Mouse (Mus musculus): ENCODE measurements around the gene Dmgdh.

The Dmgdh gene

DNA sequence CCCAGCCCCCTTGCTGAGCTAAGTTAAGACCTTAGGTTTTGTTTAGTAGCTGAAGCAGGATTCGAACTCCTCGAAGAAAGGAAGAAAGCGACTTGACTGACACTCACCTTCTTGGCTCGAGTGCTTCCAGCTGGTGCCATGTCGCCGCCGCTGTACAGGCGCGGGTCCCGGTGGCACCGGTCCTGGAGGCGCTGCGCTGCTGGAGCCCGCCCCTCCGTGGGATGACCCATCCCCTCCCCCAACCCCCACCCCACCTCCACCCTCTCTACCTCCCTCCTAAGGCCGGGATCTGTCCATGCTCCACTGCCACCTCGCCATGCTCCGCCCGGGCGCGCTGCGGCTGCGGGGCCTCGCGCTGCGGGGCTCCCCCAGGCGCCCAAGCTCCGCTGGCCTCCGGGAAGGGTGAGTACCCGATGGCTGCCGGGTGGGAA is at the start of gene Dmgdh, which contains the start of gene Bhmt2:
Gene Dmgdh, plus strand, starts transcription at position 303 of the 431 bp plus-strand sequence.
Gene Bhmt2, minus strand, starts transcription at position 172 of the 431 bp plus-strand sequence.
- no peaks in the 10 kb centered on the region for H3K27me3 ChIP-seq (ENCODE audit: control insufficient read depth, insufficient read depth, low read length, poor library complexity, severe bottlenecking)
- no peak for DNase-seq (ENCODE audit: low read depth, low spot score)
- H3K36me3 ChIP-seq (ENCODE audit: control insufficient read depth, insufficient read depth, low read length, poor library complexity, severe bottlenecking) = no peaks in the 10 kb centered on the region

DNA sequence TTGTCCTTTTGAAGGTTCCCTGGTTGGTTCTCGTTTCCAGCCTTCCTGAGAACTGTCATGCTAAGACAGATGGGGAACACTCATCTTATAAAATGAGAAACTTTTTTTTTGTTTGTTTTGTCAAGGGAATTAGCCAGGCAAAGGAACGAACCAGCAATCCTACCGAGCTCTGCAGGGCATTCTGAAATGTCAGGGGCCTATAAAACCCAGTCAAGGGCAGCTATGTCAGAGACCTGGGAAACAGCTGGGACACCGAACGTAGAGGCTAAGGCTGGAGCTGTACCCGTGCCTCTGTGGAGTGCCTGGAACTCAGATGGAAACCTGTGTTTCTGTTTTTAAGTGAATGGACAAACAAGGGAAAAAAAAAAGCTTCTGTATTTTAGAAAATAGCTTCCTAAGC is 45.4 kb upstream of the Dmgdh start:
- no peak for DNase-seq (ENCODE audit: low read depth, low spot score)
- Histone ChIP-seq H3K36me3 (ENCODE audit: control insufficient read depth, insufficient read depth, low read length, poor library complexity, severe bottlenecking) (no peaks in the 10 kb centered on the region), H3K27me3 (ENCODE audit: control insufficient read depth, insufficient read depth, low read length, poor library complexity, severe bottlenecking) (no peaks in the 10 kb centered on the region)

DNA sequence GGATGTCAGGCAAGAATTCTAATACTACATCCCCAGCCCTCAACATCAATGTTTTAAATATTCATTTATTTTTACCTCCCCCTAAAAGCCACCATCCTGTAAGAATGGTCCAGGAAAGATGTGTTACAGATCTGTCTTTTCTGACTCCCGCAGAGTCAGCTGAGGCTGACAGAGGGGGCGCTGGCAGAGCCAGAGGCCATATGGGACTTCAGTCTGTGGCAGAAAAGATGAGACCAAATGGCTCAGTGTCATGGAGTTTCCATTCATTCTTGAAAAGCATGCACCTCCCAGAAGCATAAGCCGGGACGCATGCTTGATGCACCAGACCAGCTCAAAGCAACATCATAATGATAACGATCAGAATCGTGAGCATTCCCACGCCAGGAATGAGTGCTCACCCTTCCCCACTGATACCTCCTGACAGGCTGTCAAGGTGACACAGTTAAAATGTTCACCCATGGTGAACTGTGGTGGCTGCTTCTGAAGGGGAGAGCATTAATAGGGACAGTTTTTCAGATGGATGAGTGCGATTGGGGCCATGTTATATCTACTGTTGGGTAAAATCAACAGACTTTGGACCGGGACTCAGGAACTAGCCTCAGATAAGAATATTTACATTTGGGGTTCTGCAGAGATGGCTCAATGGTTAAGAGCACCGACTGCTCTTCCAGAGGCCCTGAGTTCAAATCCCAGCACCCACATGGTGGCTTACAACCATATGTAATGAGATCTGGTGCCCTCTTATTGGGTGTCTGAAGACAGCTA is 43.1 kb upstream of the Dmgdh start:
- H3K36me3 ChIP-seq (ENCODE audit: control insufficient read depth, insufficient read depth, low read length, poor library complexity, severe bottlenecking) = no peaks in the 10 kb centered on the region
- H3K27me3 ChIP-seq (ENCODE audit: control insufficient read depth, insufficient read depth, low read length, poor library complexity, severe bottlenecking) = no peaks in the 10 kb centered on the region
- DNase-seq (ENCODE audit: low read depth, low spot score) = no peak

DNA sequence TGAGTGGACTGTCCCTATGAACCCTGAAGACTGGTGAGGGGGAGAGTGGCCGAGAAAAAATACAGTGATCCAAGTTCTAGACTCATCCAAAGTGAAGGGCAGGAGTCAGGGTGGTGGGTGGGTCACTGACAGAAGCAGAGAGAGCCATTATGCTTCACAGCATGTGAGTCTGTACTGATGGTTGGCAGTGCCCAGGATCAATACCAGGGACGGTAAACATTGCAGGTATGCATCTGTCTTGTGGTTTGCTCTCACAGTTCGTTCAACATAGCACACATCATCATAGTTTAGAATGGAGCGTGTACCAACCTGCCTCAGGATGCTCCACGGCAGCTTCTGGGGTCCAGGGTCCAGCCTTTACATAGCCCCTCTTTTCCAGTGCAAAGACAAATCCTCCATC is 41.3 kb upstream of the Dmgdh start:
- Histone ChIP-seq H3K27me3 (ENCODE audit: control insufficient read depth, insufficient read depth, low read length, poor library complexity, severe bottlenecking) (no peaks in the 10 kb centered on the region), H3K36me3 (ENCODE audit: control insufficient read depth, insufficient read depth, low read length, poor library complexity, severe bottlenecking) (no peaks in the 10 kb centered on the region)
- no peak for DNase-seq (ENCODE audit: low read depth, low spot score)

DNA sequence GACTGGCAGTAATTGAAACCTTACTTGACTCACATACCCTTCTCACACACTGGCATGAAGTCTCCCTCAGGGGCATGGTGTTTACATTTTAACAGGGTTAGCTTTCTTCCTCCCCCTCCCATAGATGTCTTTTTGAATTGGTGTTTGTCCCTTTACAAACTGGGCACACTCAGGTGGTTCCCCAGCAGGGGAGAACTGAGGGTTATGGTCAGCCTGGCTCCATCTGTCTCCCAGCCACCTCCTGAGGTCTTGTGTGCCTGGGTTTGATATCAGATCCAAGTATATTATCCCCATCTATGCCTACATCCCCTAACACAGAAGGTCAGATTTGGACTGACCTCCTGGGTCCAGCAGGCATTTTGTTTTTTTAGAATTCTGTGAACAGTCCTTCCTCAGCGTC is 37.7 kb upstream of the Dmgdh start:
- no peak for DNase-seq (ENCODE audit: low read depth, low spot score)
- H3K27me3 ChIP-seq (ENCODE audit: control insufficient read depth, insufficient read depth, low read length, poor library complexity, severe bottlenecking) = no peaks in the 10 kb centered on the region
- H3K36me3 ChIP-seq (ENCODE audit: control insufficient read depth, insufficient read depth, low read length, poor library complexity, severe bottlenecking) = no peaks in the 10 kb centered on the region

DNA sequence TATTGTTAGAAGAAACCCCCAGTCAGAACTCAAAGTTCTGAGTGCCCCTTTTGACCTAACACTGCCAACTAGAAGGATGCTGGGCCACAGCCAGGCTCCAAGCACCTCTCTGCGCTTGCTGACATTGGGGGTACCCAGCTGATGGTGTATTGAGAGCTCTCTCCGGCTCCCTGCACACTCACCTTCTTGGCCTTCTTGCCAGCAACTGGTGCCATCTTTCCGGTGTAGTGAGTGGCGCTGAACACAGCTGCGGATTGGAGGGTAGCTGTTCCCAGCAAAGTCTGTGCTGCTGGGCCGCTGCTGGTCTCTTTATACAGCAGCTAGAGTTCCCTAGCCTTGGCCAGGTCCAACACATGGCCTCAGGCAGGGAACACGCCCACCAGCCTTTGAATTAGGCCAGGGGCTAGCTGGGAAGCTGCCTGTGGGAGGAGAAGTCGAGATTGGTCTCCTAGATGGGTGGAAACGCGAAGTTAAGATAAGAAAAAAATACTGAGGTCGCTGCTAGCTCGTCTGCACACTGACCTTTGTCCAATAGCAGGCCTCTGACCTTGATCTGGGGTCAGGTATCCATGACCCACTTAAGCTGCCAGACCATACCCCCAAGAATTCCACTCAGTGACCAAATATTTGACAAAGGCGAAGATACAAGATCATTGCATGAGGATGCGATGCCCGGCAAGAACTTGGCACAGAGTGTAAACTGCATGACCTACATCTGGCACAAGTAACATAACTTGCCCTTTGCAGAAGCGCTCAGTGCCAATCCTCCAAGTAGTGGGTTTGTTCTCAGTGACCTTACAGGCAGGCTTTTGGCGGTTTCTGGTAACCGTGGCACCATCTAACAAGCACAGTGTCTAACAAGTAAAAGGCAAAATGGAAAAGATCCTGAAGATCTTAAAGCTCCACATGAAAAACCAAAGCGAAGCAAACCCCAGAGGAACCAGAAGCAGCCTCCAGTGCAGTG is 36.7 kb upstream of the Dmgdh start, which contains the start of gene Bhmt:
Gene Bhmt, minus strand, starts transcription at position 680 of the 964 bp plus-strand sequence.
- DNase-seq (ENCODE audit: low read depth, low spot score) = no peak
- Histone ChIP-seq H3K36me3 (ENCODE audit: control insufficient read depth, insufficient read depth, low read length, poor library complexity, severe bottlenecking) (no peaks in the 10 kb centered on the region), H3K27me3 (ENCODE audit: control insufficient read depth, insufficient read depth, low read length, poor library complexity, severe bottlenecking) (no peaks in the 10 kb centered on the region)

DNA sequence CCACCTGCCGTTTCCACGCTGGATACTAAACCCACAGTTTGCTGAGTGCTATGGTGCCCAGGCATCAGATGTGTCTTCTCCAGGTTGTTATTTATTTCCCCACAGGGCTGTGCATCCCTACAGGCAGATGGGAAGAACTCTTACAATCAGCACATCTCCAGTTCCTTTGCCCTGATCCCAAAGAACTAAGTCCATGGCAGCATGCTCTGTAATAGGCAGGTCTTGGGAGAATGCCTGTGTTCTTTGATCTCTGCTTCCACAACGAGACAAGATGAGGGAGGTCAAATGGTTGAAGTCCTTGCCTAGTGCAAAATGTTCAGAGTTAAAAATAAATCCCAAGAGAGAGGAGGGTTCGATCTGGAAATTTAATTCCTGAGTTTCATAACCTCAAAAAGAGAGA is 34.6 kb upstream of the Dmgdh start:
- DNase-seq (ENCODE audit: low read depth, low spot score) = no peak
- Histone ChIP-seq H3K27me3 (ENCODE audit: control insufficient read depth, insufficient read depth, low read length, poor library complexity, severe bottlenecking) (no peaks in the 10 kb centered on the region), H3K36me3 (ENCODE audit: control insufficient read depth, insufficient read depth, low read length, poor library complexity, severe bottlenecking) (no peaks in the 10 kb centered on the region)

DNA sequence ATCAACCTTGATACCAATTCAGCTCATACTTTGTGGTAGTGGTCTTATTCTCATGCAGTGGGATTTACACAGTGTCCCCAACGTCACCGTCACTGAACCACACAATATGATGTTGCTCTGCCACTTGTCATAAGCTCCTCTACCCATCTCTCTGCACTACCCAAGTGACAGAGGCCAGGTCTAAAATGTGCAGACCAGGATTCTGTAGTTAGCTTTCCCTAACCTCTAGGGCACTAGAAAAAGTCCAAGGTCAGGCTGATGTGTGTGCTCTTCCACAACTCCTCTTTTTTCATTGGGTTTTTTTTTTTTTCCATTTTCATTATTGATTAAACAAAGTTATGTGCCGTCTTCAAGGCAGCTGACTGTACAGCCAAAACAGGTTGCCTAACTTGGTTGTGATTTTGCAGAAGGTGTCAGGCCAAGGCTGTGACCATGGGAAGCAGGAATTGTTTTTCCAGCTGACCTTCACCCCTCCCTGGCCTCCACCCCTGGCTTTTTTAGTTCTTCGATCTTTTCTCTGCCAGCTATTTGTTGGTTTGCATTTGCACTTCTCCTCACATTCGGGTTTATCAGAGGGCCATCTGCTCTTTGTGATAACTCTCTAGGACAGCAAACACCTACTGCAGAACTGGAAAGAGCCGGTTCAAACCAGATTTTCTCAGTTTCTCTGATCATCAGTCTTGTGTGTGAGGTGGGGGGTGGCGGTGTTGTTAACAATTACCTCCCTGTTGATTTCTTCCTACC is 25.7 kb upstream of the Dmgdh start:
- Histone ChIP-seq H3K27me3 (ENCODE audit: control insufficient read depth, insufficient read depth, low read length, poor library complexity, severe bottlenecking) (no peaks in the 10 kb centered on the region; the same call in 1 of the 2 replicates), H3K36me3 (ENCODE audit: control insufficient read depth, insufficient read depth, low read length, poor library complexity, severe bottlenecking) (no peaks in the 10 kb centered on the region)
- DNase-seq (ENCODE audit: low read depth, low spot score) = no peak

DNA sequence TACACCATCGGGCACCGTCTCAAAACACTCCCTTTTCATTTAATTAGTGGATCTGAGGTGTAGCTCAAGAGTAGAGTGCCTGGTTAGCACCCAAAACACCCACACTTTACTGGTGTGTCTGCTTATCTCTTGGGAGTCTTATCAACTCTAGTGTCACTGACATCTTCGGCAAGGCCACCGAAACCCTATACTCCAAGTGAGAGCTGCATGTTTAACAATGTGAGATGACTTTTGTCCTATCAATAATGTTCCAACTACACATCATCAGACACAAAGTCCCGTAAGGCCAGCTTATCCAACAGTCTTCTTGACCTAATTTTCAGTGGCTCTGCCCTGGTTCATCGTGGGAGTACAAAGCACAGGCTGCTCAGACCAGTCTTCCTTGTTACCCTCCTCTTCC is 20.9 kb upstream of the Dmgdh start:
- H3K27me3 ChIP-seq (ENCODE audit: control insufficient read depth, insufficient read depth, low read length, poor library complexity, severe bottlenecking) = no peaks in the 10 kb centered on the region; the same call in 1 of the 2 replicates
- no peak for DNase-seq (ENCODE audit: low read depth, low spot score)
- H3K36me3 ChIP-seq (ENCODE audit: control insufficient read depth, insufficient read depth, low read length, poor library complexity, severe bottlenecking) = no peaks in the 10 kb centered on the region

DNA sequence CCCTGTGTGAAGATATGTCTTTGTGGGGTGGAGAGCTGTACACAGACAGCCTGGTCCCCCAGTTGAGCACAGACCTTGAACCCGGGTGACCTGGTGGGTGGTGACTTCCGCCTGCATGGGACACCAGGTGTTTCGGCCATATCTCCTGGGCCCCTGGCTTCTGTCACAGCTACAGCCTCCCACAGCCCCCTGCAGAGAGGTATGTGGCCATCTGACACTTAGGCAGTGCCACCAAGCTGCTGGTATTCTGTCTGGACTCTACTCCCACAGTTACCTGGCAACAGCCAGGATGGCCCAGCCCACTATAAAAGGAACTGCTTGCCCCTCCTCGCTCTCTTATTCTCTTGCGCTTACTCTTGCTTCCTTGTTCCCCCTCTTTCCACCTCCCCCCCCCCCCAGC is 16.3 kb upstream of the Dmgdh start:
- Histone ChIP-seq H3K36me3 (ENCODE audit: control insufficient read depth, insufficient read depth, low read length, poor library complexity, severe bottlenecking) (no peaks in the 10 kb centered on the region), H3K27me3 (ENCODE audit: control insufficient read depth, insufficient read depth, low read length, poor library complexity, severe bottlenecking) (no peaks in the 10 kb centered on the region)
- DNase-seq (ENCODE audit: low read depth, low spot score) = no peak

DNA sequence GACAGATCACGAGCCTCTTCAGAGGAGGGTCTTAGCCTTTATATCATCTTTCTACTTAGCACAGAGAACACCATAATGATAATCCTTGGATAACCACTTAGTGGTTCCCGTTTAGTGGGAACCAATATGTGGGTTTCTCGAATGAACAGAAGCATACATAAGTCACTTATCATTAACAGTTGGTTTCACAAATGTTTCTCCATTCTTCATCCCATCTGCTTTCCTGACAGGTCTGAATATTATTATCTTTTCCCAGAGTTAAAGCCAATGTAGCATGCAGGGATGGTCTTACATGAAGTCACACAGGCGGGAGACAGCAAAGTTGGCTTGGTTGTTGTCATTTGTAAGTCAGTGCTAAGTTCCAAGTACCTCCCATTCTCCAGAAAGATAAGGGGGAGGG is 6.6 kb upstream of the Dmgdh start:
- DNase-seq (ENCODE audit: low read depth, low spot score) = no peak
- H3K27me3 ChIP-seq (ENCODE audit: control insufficient read depth, insufficient read depth, low read length, poor library complexity, severe bottlenecking) = no peaks in the 10 kb centered on the region
- H3K36me3 ChIP-seq (ENCODE audit: control insufficient read depth, insufficient read depth, low read length, poor library complexity, severe bottlenecking) = no peaks in the 10 kb centered on the region

DNA sequence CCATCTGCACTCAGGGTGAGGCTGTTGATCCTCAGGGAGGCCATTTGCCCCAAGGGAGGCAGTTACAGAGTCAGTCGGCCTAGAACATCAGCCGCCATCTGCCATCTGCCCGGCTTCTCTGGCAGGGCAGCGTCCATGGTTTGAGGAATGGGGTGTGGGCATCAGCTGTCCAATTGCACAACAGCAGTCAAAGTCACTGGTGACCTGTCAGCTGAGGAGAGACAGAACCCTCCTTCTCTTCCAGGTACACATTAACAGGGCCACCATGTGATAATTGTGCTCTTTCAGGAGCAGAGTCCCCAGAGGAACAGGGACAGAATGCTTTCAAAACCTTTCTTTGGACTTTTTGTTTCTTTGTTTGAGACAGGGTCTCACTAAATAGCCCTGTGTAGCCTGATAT is 1.9 kb upstream of the Dmgdh start:
- no peak for DNase-seq (ENCODE audit: low read depth, low spot score)

DNA sequence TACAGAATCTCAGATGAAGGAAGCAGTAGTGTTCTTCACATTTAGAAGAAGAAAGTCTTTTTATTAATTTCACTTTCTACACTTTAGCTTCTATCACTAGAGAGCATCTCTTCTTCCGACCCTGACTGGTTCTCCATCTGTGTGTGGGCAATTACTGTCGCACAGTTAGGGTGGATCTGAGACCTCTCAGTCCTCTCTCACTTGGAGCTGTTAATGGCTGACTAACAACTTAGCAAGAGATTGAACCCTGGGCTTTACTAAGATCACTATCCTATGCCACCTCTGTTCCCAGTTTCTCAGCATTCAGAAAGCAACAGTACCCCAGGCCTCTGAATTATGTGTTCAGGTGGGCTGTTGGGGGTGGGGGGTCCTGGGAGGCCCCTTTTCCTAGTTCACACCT is 937 bp upstream of the Dmgdh start:
- H3K36me3 ChIP-seq (ENCODE audit: control insufficient read depth, insufficient read depth, low read length, poor library complexity, severe bottlenecking) = no peaks in the 10 kb centered on the region
- DNase-seq (ENCODE audit: low read depth, low spot score) = no peak
- H3K27me3 ChIP-seq (ENCODE audit: control insufficient read depth, insufficient read depth, low read length, poor library complexity, severe bottlenecking) = no peaks in the 10 kb centered on the region

More for the DNA sequence above, 1.9 kb upstream of the Dmgdh start:
- Histone ChIP-seq H3K36me3 (ENCODE audit: control insufficient read depth, insufficient read depth, low read length, poor library complexity, severe bottlenecking) (no peaks in the 10 kb centered on the region), H3K27me3 (ENCODE audit: control insufficient read depth, insufficient read depth, low read length, poor library complexity, severe bottlenecking) (no peaks in the 10 kb centered on the region)

DNA sequence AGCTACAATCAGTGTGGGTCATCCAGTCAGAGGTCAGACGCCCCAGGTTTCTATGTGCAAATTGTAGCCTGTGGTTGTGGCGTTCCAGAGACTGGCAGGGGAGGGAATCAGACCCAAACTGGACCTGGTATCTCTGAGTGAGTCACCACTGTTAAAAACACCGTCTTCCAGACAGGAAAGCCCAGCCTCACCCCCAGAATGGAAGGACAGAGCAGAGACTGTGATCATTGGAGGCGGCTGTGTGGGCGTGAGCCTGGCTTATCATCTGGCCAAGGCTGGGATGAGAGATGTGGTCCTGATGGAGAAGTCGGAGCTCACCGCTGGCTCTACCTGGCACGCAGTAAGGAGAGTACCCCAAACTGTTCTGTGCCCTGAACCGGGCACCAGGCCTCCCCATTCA is 2.6 kb downstream of the Dmgdh start:
- Histone ChIP-seq H3K27me3 (ENCODE audit: control insufficient read depth, insufficient read depth, low read length, poor library complexity, severe bottlenecking) (no peaks in the 10 kb centered on the region), H3K36me3 (ENCODE audit: control insufficient read depth, insufficient read depth, low read length, poor library complexity, severe bottlenecking) (no peaks in the 10 kb centered on the region)
- DNase-seq (ENCODE audit: low read depth, low spot score) = no peak
